Mouse (Mus musculus) cerebellum, adult 2 months (tissue): ENCODE data around the gene Zfyve27.

Source experiments
- CTCF ChIP-seq: fragments of 200-500 bp; IDR thresholded peaks from 2 replicates; pipeline ENCODE4 v1.5.1; 2011; ENCODE audit warnings: low read depth, mild to moderate bottlenecking, control low read depth, low read length, moderate library complexity, borderline replicate concordance; ENCODE audit not compliant: insufficient read depth
- POLR2A ChIP-seq: fragments of 200-500 bp; IDR thresholded peaks from 2 replicates; pipeline ENCODE4 v1.6.1; 2011; ENCODE audit warnings: low read length, control low read depth, borderline replicate concordance; ENCODE audit not compliant: insufficient read depth

DNA sequence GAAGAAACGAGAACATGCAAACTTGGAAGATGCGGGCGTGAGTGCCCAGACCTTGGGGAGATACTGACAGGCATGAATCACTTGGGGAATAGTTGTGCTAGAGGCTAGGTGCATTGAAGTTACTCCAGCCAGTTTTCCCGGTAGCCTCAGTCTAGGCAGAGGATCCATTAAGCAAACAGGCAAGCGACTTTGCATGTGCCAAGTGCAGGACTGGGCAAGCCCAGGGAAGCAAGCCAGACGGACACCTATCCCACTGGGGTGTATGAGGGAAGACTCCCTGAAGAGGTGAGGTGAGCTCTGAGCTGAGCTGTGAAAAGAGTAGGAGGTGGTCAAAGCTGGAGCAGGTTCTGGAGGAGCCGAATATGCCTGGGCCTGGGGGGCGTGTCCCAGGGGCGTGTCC is 3.7 kb downstream of the Zfyve27 start:
- TF ChIP-seq POLR2A (no peak), CTCF (no peak)
